Mouse (Mus musculus): Measurements from ENCODE around the gene Camsap3. TPM values are rescaled to one million over a fixed set of nuclear protein-coding genes. Genes with fewer than 3 reads are reported as not detected.

Camsap3 gene
- polyA plus RNA-seq, 1 experiment: 31.7 TPM

- DNase-seq (ENCODE audit: extremely low spot score in 1 of 2, low spot score in 1 of 2): no peak
These were observed 12.1 kb downstream of the Camsap3 start for GRCm38 (mm10) chr8:3599219-3599618.

GRCm38 (mm10) chr8:3600401-3600800 is 13.3 kb downstream of the Camsap3 start:
- no peak for DNase-seq (ENCODE audit: extremely low spot score in 1 of 2, low spot score in 1 of 2)

- no peak for DNase-seq (ENCODE audit: extremely low spot score in 1 of 2, low spot score in 1 of 2)
These were observed 16.3 kb downstream of the Camsap3 start for GRCm38 (mm10) chr8:3603439-3603838.

DNA sequence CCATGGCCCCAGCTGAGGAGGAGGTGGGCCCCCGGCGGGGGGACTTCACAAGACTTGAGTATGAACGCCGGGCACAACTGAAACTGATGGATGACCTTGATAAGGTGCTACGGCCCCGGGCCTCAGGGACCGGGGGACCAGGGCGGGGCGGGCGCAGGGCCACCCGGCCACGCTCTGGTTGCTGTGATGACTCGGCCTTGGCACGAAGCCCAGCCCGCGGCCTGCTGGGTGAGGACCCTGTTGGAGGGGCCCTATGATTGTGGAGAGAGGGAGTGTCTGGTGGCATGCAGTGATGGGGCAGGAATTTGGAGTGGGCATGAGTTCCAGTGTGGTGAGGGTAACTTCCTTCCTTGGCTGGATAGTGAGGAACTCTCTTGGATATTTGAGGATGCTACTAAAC is 19.5 kb downstream of the Camsap3 start:
- no peak for DNase-seq (ENCODE audit: extremely low spot score in 1 of 2, low spot score in 1 of 2)

- no peak for DNase-seq (ENCODE audit: extremely low spot score in 1 of 2, low spot score in 1 of 2)
These were observed 20.7 kb downstream of the Camsap3 start for GRCm38 (mm10) chr8:3607822-3608221.

DNA sequence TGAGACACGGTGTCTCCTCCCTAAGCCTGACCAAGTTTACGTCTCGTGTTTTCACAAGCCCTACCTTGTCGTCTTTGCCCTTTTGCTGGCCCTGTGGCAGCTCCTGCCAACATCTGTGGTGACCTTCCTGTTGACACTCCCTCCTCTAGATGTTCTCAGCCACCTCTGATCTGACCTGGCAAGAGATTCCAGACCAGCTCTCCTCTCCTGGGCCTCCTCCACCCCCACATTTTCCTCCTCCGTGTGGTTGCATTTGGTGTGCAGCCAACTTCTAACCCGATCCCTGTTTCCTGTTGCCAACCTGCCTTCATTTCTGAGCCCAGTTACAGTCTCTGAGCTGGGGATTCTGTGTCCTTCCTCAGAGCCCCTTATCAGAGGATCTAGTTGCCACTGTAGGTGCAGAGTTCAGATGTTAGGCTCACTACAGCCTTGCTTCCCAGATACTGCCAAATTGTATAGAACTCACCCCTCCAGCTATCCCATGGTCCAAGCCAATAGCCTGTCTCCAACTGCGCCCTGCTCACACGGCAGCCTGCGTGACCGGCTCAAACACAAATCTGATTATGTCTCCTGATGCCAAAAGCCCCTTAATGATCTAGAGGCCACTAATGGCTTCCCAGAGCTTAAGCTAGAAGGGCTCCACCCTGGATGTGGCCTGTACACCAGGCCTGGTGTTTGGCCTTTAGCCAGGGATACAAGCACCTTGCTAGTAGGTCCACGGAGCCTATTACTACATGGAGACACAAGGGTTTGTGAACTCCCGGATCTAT is 22.1 kb downstream of the Camsap3 start:
- DNase-seq (ENCODE audit: extremely low spot score in 1 of 2, low spot score in 1 of 2): no peak

DNA sequence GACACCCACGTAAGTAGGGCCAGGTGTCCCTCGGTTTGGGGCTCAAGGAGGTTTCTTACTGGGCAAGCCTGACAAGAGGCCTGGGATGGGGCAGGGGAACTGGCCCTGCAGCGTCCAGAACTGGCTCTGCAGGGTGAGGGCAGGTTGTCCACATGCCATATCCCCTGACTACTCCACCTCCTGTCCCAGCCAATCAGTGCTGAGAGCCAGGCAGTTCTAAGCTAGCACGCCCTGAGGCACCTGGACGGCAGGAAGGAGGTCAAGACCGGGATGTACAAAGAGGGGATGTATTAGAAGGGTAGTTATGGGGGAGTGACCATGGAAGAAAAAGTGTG is 22.7 kb downstream of the Camsap3 start:
- no peak for DNase-seq (ENCODE audit: extremely low spot score in 1 of 2, low spot score in 1 of 2)

DNA sequence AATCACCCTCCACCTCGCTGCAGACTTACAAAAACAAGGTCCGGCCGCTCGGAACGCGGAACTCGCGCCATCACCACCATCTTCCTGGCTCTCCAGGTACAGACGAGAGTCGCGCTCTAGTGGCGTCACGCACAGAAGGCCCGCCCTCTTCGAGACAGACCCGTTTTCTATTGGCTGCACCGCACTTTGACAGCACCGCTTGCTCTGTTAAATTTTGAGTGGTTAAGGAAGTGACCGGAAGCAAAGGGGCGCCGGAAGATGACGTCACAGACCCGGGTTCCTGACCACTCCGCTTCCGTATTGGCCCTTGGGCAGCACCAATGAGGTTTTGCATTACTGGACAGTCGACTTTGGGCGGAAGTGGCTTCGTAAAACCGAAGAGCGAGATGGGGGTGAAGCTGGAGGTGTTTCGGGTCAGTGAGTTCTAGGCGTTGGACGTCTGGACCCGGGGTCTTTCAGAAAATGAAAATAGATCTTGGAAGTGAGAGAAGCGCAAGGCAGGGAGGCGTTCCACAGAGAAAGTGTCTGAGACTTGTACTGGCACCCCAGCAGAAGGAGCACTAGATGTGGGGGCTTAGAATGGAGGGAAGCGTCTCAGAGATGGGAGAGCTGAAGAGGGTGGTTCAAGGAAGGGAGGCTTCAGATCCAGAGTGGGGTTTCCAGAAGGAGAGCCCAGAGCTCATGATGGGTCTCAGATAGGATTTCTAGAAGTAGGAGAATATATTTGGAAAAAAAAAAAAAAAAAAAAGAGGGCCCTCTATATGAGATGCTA is 34.3 kb downstream of the Camsap3 start, which contains the start of the genes Xab2 and Pet100:
Gene Xab2 (minus strand): TSS at position 118 of the 772 bp plus-strand sequence.
Gene Pet100 (plus strand): TSS at position 350 of the 772 bp plus-strand sequence.
- DNase-seq (ENCODE audit: extremely low spot score in 1 of 2, low spot score in 1 of 2): peak; percentile 99 to 100

GRCm38 (mm10) chr8:3622119-3622518 is 35.0 kb downstream of the Camsap3 start:
- DNase-seq (ENCODE audit: extremely low spot score in 1 of 2, low spot score in 1 of 2): no peak

GRCm38 (mm10) chr8:3625445-3625844 is 38.4 kb downstream of the Camsap3 start, which contains the start of gene Pcp2:
Pcp2 (minus strand) TSS chr8:3625545.
- DNase-seq (ENCODE audit: extremely low spot score in 1 of 2, low spot score in 1 of 2): no peak

DNA sequence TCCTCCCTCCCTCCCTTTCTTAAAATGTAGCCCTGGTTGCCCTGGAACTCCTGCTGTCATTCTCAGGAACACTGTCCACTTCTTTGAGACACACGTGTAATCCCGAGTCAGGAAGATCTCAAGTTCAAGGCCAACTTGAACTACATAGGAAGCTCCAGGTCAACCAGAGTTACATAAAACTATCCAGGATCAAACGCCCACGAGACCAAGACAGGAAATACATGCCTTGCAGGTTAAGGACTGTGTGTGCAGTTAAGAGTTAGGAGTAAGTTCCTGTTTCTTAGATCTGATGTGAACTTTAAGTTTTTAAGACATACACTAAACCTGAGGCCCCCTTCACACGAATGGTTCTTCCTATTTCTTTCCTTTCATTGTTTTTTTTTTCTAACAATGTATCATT is 39.9 kb downstream of the Camsap3 start:
- no peak for DNase-seq (ENCODE audit: extremely low spot score in 1 of 2, low spot score in 1 of 2)

GRCm38 (mm10) chr8:3628014-3628413 is 40.9 kb downstream of the Camsap3 start:
- DNase-seq (ENCODE audit: extremely low spot score in 1 of 2, low spot score in 1 of 2): peak in 1 of 2 experiments; percentile 64

DNA sequence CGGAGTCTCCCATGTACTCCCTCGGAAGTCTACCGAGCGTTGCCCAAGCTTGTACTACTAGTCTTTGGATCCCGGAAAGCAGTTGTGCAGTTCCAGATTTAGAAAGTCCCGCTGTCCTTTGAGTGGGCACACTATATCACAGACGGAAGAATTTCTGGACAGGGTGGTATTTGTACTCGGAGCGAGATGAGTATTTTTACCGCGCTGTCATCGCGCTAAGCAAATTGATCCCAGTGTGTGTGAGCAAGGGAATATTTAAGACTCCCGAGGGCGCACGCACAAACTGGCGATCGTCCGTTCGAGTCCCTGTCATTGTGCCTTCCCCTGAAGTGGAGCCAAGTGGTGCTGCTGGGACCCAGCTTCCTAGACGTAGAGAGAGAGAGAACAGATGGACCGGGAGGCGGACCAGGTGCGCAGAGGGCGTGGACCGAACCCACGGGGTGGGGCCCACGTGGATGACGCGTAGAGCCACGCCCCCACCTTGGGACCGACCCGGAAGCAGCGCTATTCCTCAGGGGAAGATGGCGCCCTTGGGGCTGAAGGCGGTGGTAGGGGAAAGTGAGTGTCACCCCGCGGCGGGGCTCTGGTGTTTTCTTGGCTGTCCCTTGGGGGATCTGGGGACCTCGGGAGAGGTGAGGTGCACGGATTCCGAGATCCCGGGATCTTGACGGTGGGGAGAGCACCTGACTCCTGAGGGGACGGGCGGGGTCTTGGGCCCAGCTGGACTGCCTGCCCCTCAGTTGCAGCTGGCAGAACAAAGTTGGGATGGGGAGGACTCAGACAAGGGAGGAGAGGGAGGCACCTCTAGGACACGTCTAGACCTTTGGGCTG is 43.8 kb downstream of the Camsap3 start, which contains the start of gene Stxbp2:
Gene Stxbp2 (plus strand): TSS at position 309 of the 831 bp plus-strand sequence.
- DNase-seq (ENCODE audit: extremely low spot score in 1 of 2, low spot score in 1 of 2): peak; percentile 36 to 82

- no peak for DNase-seq (ENCODE audit: extremely low spot score in 1 of 2, low spot score in 1 of 2)
These were observed 44.4 kb downstream of the Camsap3 start for GRCm38 (mm10) chr8:3631478-3631875.

DNA sequence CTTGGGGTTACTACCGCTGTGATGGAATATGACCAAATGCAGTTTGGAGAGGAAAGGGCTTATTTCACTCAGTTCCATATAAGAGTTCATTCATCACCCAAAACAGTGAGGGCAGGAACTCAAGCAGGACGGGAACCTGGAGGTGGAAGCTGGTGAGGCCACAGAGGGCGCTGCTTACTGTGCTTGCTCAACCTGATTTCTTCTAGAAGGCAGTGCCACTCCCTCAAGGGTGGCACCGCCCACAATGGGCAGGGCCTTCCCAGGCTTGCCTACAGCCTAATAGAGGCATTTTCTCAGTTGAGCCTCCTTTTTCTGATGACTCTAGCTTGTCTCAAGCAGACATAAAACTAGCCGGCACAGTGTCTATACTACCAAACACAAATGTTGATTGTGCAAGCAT is 58.7 kb downstream of the Camsap3 start:
- peak in 1 of 2 experiments; percentile 28 for DNase-seq (ENCODE audit: extremely low spot score in 1 of 2, low spot score in 1 of 2)

GRCm38 (mm10) chr8:3646824-3647531 is 59.9 kb downstream of the Camsap3 start:
- no peak for DNase-seq (ENCODE audit: extremely low spot score in 1 of 2, low spot score in 1 of 2)

DNA sequence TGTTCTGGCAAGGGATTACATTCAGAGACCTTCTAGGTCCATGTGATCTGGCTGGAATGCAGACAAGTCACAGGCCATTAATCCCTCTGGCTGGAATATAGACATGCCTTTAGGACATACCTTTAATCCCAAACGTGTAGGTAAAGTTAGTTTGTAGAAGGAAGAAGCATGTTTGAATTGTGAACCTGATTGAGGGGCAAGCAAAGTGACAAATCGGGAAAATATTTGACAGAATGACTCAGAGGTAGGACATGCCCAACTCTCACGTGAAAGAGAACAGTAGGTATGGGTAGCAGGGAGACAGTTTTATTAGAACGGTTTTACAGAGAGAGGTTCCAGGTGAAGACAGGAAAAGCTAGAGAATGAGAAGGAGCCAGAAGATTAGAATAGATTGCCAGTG is 60.5 kb downstream of the Camsap3 start:
- DNase-seq (ENCODE audit: extremely low spot score in 1 of 2, low spot score in 1 of 2): no peak

DNA sequence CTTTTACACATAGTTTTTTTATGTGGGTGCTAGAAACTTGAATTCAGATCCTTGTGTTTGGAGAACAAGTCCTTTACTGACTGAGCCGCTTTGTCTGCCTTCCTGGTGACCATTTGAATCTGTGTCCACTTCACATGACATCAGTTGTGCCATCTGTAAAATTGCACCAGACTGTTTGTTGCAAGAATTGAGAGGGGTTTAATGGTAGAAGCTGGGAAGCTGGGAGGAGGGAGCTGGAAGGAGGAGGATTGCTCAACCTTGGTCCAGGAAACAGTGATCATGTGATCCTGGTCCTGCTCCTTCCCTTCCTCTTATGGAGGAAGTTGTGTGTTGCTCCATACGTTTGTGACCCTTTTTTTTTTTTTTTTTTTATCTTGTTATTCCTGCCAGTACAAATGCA is 61.2 kb downstream of the Camsap3 start:
- DNase-seq (ENCODE audit: extremely low spot score in 1 of 2, low spot score in 1 of 2): no peak

DNA sequence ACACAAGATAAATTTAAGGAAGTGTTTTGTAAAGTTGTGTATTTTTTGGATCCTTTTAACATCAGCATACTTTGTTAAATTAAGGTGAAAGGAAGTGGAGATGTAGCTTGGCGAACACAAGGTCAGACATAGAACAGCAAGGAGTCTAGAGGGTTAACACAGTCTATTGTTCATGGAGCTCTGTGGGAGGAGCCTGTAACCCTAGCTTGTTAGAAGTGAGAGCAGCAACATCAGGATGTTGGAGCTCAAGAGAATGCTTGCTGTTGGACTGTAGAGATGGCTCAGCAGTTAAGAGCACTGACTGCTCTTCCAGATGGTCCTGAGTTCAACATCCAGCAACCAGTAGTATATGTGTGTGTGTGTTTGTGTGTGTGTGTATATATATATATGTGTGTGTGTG is 61.9 kb downstream of the Camsap3 start:
- no peak for DNase-seq (ENCODE audit: extremely low spot score in 1 of 2, low spot score in 1 of 2)

GRCm38 (mm10) chr8:3652845-3653244 is 65.8 kb downstream of the Camsap3 start:
- no peak for DNase-seq (ENCODE audit: extremely low spot score in 1 of 2, low spot score in 1 of 2)

Measured in frontal cortex, adult 2 months (tissue).